Mouse (Mus musculus) natural killer cell, adult 2 months (primary cell): ENCODE measurements around the gene Specc1.

Experiments
- DNase-seq, 2 experiments: peaks; one replicate each; pipeline ENCODE4 v3.0.0; 2022; ENCODE audit warnings: low spot score in 2 of 2

Specc1 gene

GRCm38 (mm10) chr11:61968875-61969274 is 12.3 kb downstream of the Specc1 start:
- DNase-seq, result no peak

GRCm38 (mm10) chr11:61970901-61971300 is 14.3 kb downstream of the Specc1 start:
- no peak for DNase-seq

GRCm38 (mm10) chr11:61971441-61972221 is 15.1 kb downstream of the Specc1 start:
- DNase-seq, result no peak

- no peak for DNase-seq
Observed at GRCm38 (mm10) chr11:61974106-61974707, 17.6 kb downstream of the Specc1 start.

GRCm38 (mm10) chr11:61975783-61976182 is 19.2 kb downstream of the Specc1 start:
- DNase-seq, result no peak

GRCm38 (mm10) chr11:61981285-61981684 is 24.7 kb downstream of the Specc1 start:
- DNase-seq, result no peak

- no peak for DNase-seq
Observed at GRCm38 (mm10) chr11:61982828-61983227, 26.3 kb downstream of the Specc1 start.

- DNase-seq, result no peak
Observed at GRCm38 (mm10) chr11:61986939-61987338, 30.4 kb downstream of the Specc1 start.

- DNase-seq, result no peak
Observed at GRCm38 (mm10) chr11:61989647-61990046, 33.1 kb downstream of the Specc1 start.

GRCm38 (mm10) chr11:61991576-61991975 is 35.0 kb downstream of the Specc1 start:
- DNase-seq, result no peak

- peak; percentile 15 to 41 for DNase-seq
Observed at GRCm38 (mm10) chr11:61992671-61993285, 36.2 kb downstream of the Specc1 start.

- DNase-seq, result no peak
Observed at GRCm38 (mm10) chr11:61999501-61999900, 42.9 kb downstream of the Specc1 start.

GRCm38 (mm10) chr11:62000099-62000498 is 43.5 kb downstream of the Specc1 start:
- no peak for DNase-seq

- no peak for DNase-seq
Observed at GRCm38 (mm10) chr11:62001977-62002376, 45.4 kb downstream of the Specc1 start.

GRCm38 (mm10) chr11:62004881-62005240 is 48.3 kb downstream of the Specc1 start:
- peak in 1 of 2 experiments; percentile 6 for DNase-seq

GRCm38 (mm10) chr11:62005241-62005910 is 48.8 kb downstream of the Specc1 start:
- peak; percentile 11 to 17 for DNase-seq

GRCm38 (mm10) chr11:62005911-62006260 is 49.3 kb downstream of the Specc1 start:
- no peak for DNase-seq

GRCm38 (mm10) chr11:62006680-62007079 is 50.1 kb downstream of the Specc1 start:
- DNase-seq, result no peak

- no peak for DNase-seq
Observed at GRCm38 (mm10) chr11:62007984-62008383, 51.4 kb downstream of the Specc1 start.

GRCm38 (mm10) chr11:62010625-62011231 is 54.2 kb downstream of the Specc1 start:
- DNase-seq, result no peak

- DNase-seq, result no peak
Observed at GRCm38 (mm10) chr11:62012039-62012438, 55.5 kb downstream of the Specc1 start.

- DNase-seq, result no peak
Observed at GRCm38 (mm10) chr11:62013449-62013848, 56.9 kb downstream of the Specc1 start.
